Mouse (Mus musculus) small intestine, adult 2 months (tissue): ENCODE measurements around the gene Vwa5b1. TPM values are rescaled to one million over a fixed set of nuclear protein-coding genes. Genes with fewer than 3 reads are reported as not detected.

Source experiments
- H3K27ac ChIP-seq: fragments of 200-500 bp; 2 replicates; pipeline ENCODE4 v1.5.1; 2012; ENCODE audit warnings: low read depth, low read length, control low read depth, inconsistent platforms; ENCODE audit not compliant: insufficient read depth
- H3K27me3 ChIP-seq: fragments of 200-500 bp; 2 replicates; pipeline ENCODE4 v1.6.1; 2012; ENCODE audit warnings: mild to moderate bottlenecking, moderate library complexity, low read length, inconsistent platforms; ENCODE audit not compliant: control insufficient read depth, insufficient read depth
- H3K36me3 ChIP-seq: fragments of 200-500 bp; 2 replicates; pipeline ENCODE4 v1.6.1; 2012; ENCODE audit warnings: mild to moderate bottlenecking, low read length, control low read depth, inconsistent platforms; ENCODE audit not compliant: control insufficient read depth, insufficient read depth
- H3K4me1 ChIP-seq: fragments of 200-500 bp; 2 replicates; pipeline ENCODE4 v1.6.1; 2012; ENCODE audit warnings: low read length, inconsistent platforms, mixed read lengths; ENCODE audit not compliant: control insufficient read depth, insufficient read depth, insufficient read length
- H3K4me3 ChIP-seq: fragments of 200-500 bp; 2 replicates; pipeline ENCODE4 v1.5.1; 2012; ENCODE audit warnings: low read depth, mild to moderate bottlenecking, control low read depth, inconsistent platforms, low read length, moderate library complexity
- CTCF ChIP-seq: fragments of 200-500 bp; IDR thresholded peaks from 2 replicates; pipeline ENCODE4 v1.5.1; 2012; ENCODE audit warnings: low read depth, mild to moderate bottlenecking, control low read depth, inconsistent platforms, low read length, moderate library complexity, mixed read lengths; ENCODE audit not compliant: insufficient replicate concordance, insufficient read length; ENCODE audit errors: extremely low read depth
- POLR2A ChIP-seq: fragments of 200-500 bp; IDR thresholded peaks from 2 replicates; pipeline ENCODE4 v1.6.1; 2012; ENCODE audit warnings: low read depth, mild to moderate bottlenecking, control low read depth, inconsistent platforms, low read length, moderate library complexity
- WGBS: fragments of 180-500 bp; shearing (Covaris S2); methylation state at CpG from one replicate; pipeline ENCODE4 v1.1.7; 2018; 5-methylcytosine and 5-hydroxymethylcytosine counted together
- polyA plus RNA-seq: library from polyadenylated mRNA; depleted of rRNA; stranded (reverse); fragments of >200 nt; gene quantifications from 2 replicates; pipeline ENCODE4 v1.2.3, GENCODE M21; 2012

Gene Vwa5b1
- polyA plus RNA-seq, 1 experiment: 0.05 TPM

DNA sequence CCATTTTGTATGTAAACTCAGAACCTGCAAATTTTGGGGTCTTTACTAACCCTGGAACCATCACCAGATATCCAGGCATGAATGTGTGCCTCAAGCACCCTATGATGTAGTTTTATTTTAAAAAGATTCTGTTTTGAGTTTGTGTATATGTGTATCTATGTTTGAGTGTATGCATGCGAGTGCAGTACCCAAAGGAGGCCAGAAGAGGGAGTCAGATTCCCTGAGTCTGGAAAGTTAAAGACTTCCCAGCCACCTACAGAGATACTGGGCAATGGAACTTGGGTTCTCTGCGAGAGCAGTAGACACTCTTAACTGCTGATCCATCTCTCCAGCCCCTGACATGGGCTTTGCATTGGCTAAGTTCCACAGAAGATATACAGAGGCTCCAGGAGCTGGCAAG lies 101.8 kb downstream of the Vwa5b1 start:
- WGBS: 89% methylated on average over 2 of the region's 2 CpGs

DNA sequence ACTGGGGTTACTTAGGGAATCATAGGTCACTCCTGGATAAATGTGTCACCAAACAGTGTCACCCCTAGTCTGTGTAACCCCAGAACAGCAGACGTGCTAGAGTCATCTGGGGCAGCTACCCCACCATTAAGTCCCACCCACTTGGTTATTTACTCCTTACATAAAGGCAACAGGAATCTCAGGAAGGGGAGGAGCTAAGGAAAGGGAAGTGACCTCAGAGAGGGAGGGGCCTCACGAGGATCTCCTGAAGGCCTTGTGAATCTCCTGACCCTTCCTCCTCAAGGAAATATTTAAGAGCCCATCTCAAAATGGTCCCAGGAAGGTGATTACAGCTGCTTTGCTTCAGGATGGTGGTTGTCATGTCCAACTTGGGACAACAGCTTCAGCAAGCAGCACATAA lies 103.9 kb downstream of the Vwa5b1 start:
- H3K27me3 ChIP-seq: no peaks in the 10 kb centered on the region
- no peaks in the 10 kb centered on the region for H3K36me3 ChIP-seq
- TF ChIP-seq POLR2A (no peak), CTCF (no peak)
- no peak overlapping the region for H3K27ac ChIP-seq
- 86% methylated on average over 2 of the region's 2 CpGs for WGBS
- no peak overlapping the region for H3K4me3 ChIP-seq
- H3K4me1 ChIP-seq: no peaks in the 10 kb centered on the region

More for the DNA sequence above, 101.8 kb downstream of the Vwa5b1 start:
- H3K27me3 ChIP-seq: no peaks in the 10 kb centered on the region
- H3K27ac ChIP-seq: no peak overlapping the region
- H3K4me1 ChIP-seq: peaks cover 5% of the 10 kb centered on the region; the same call in 1 of the 2 replicates
- no peaks in the 10 kb centered on the region for H3K36me3 ChIP-seq
- no peak for TF ChIP-seq CTCF
- TF ChIP-seq POLR2A: no peak
- H3K4me3 ChIP-seq: no peak overlapping the region

DNA sequence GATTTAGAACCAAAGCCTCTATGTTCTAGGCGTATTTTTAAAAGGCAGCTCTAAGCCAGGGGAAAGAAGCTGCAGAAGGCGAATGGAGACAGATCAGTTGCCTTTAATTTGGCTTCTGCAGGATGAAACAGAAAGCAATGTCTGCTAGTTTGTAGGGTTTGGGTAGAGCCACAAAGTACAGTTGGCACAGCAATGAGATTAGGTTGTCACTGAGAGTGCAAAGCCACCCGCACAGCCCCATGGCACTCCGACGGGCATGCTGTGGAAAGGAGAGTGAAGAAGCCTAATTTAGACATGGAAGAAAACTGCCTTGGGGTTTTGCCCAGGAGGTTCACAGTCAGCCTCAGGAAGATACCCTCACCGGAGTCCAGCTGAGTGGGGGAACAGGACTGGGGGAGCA lies 105.7 kb downstream of the Vwa5b1 start:
- Histone ChIP-seq H3K4me3 (no peak overlapping the region), H3K36me3 (no peaks in the 10 kb centered on the region), H3K4me1 (no peaks in the 10 kb centered on the region), H3K27me3 (no peaks in the 10 kb centered on the region), H3K27ac (no peak overlapping the region)
- 87% methylated on average over 6 of the region's 6 CpGs for WGBS
- TF ChIP-seq POLR2A (no peak), CTCF (no peak)

DNA sequence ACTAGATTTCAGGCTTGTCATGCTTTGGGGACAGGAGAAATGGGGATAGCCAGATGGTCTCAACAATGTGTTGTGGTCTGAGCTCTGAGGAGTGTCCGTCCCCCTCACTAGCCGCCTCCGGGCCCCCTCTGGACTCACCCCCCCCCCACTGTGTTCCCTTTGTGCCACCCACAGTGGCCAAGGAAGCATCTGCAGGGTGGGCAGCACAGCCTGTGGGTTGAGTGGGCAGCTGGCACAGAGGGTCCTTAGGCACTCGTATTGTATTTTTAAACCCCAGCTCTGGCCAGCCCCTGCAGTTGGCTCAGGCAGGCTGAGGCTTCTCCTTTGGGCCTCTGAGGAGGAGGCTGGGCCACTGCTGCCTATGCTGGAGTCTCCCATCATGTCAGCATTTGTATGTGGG lies 110.0 kb downstream of the Vwa5b1 start:
- Histone ChIP-seq H3K27me3 (no peaks in the 10 kb centered on the region), H3K4me1 (no peaks in the 10 kb centered on the region), H3K4me3 (no peak overlapping the region), H3K27ac (no peak overlapping the region), H3K36me3 (no peaks in the 10 kb centered on the region)
- WGBS: 82% methylated on average over 4 of the region's 4 CpGs
- TF ChIP-seq CTCF: no peak

DNA sequence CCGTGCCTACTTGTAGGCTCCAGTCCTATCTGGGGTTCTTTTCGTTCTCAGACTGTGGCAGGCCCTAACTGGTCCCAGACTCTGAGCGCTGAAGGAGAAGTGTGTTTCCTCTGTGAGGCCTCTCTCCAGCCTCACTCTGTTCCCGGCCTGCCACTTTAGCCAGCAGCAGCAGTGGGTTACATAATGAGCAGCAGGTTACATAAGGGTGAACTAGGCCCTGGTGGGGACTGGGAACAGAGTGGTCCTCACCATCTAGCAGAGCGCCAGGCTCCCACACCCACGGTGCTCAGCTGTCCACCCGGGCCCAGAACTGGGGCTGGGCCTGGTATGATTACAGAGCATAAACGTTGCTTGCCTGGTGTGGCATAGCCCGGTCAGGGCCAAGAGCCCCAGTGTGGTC lies 110.9 kb downstream of the Vwa5b1 start:
- Histone ChIP-seq H3K36me3 (no peaks in the 10 kb centered on the region), H3K27ac (no peak overlapping the region), H3K4me3 (no peak overlapping the region), H3K27me3 (no peaks in the 10 kb centered on the region), H3K4me1 (no peaks in the 10 kb centered on the region)
- TF ChIP-seq POLR2A (no peak), CTCF (no peak)
- 74% methylated on average over 9 of the region's 9 CpGs for WGBS

DNA sequence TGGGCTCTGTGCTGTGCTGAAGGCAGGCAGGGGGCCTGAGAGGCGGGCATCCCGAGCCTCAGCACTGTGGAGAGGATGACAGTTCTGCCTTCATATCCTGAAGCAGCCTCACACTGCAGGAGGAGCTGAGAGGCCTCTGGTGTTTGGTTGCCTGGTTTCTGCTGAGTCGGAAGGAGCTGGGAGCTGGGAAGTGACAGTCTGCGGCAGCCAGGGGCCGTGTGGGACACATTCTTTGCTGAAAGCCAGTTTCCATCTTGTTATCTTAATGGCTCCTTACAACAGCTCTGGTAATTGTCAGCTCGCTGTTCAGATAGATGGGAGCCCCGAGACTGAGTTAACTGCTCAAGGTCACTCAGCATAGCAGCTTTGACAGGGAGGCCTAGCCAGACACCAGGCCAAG lies 111.9 kb downstream of the Vwa5b1 start:
- TF ChIP-seq POLR2A: no peak
- no peak for TF ChIP-seq CTCF
- Histone ChIP-seq H3K36me3 (no peaks in the 10 kb centered on the region), H3K27me3 (no peaks in the 10 kb centered on the region), H3K4me3 (no peak overlapping the region), H3K27ac (no peak overlapping the region), H3K4me1 (no peaks in the 10 kb centered on the region)
- 39% methylated on average over 7 of the region's 7 CpGs for WGBS

DNA sequence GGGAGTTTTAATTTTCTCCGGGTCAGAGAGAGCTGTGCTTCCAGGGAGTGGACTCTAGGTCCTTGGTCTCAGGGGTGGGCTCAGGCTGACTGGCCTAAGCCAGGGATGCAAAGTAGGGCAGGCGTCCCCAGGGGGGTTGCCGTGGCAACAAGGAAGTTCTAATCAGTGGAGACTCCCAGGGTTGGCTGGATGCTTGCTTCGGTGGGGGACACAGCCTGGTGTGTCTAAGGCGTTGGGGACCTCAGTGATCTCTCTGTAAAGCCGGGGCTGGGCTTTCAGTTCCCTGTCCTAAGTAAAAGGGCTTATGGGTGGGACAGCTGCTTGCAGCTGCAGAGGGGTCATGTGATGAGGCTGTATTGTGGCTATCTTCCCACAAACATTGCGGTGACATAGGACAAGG lies 113.4 kb downstream of the Vwa5b1 start:
- 18% methylated on average over 7 of the region's 7 CpGs for WGBS
- H3K4me1 ChIP-seq: no peaks in the 10 kb centered on the region
- no peaks in the 10 kb centered on the region for H3K36me3 ChIP-seq
- H3K27me3 ChIP-seq: no peaks in the 10 kb centered on the region
- H3K4me3 ChIP-seq: no peak overlapping the region
- no peak for TF ChIP-seq POLR2A
- TF ChIP-seq CTCF: no peak
- no peak overlapping the region for H3K27ac ChIP-seq

DNA sequence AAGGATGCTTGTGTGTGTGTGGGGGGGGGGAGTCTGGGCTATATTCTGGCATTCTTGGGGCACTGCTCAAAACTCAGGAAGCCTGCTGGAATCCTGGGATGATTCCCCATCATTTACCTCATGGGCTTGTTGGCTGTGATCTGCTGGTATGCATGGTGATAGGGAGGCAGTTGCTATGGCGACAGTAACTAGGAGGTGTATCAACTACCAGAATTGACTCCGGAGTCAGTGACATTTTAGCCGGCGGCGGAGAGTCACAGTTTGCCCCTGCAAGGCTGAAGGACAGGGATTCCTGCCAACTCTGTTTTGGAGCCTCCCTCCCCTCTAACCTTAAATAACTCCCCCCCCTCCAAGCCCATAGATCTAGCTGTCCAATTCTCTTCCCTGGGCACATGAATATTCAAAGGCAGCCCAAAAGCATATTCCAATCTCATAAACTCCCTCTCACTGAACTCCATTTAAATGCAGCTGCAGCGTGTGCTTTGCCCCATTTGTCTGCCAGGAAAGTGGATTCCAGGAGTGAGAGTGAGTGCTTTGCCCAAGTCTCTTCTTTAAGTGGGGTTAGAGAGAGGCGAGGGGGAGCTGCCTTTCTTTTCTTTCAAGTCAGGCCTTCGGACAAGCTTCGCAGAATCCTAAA lies 118.4 kb downstream of the Vwa5b1 start:
- H3K36me3 ChIP-seq: no peaks in the 10 kb centered on the region
- 51% methylated on average over 9 of the region's 9 CpGs for WGBS
- H3K27me3 ChIP-seq: no peaks in the 10 kb centered on the region
- TF ChIP-seq POLR2A (no peak), CTCF (no peak)
- H3K27ac ChIP-seq: no peak overlapping the region
- H3K4me1 ChIP-seq: no peaks in the 10 kb centered on the region
- no peak overlapping the region for H3K4me3 ChIP-seq
